Mouse (Mus musculus): ENCODE measurements around the gene Hist1h2ae. TPM values are rescaled to one million over a fixed set of nuclear protein-coding genes. Genes with fewer than 3 reads are reported as not detected.
A peak's percentile ranks its signal among the peaks of the same experiment; 100 is the strongest.
"Not testable (repeated sequence)": the region's sequence is repeated elsewhere in the genome, so short reads cannot be mapped to it uniquely, and the experiment has no call there.

Gene Hist1h2ae
- polyA plus RNA-seq, 2 experiments from 2014 or later: 26.7 to 59.1 TPM

DNA sequence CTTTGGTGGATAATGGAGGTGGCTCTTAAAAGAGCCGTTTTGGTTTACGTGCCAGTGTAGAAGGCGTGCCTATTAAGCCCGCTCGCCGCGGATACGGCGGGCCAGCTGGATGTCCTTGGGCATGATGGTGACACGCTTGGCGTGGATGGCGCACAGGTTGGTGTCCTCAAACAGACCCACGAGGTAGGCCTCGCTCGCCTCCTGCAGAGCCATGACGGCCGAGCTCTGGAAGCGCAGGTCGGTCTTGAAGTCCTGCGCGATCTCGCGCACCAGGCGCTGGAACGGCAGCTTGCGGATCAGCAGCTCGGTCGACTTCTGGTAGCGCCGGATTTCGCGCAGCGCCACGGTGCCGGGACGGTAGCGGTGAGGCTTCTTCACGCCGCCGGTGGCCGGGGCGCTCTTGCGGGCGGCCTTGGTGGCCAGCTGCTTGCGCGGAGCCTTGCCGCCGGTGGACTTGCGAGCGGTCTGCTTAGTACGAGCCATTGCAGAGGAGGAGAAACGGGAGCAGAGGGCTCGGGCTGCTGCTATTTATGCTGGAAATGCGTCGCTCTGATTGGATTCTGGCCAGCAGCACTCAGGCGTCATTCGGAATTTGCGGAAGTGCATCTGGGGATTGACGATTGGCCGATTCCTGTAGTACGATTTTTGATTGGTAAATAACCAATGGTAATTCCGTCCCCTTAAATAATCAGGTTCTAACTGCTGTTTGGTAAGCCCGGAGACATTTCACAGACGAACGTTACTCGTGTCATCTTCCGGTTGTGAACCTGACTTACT is 8.9 kb downstream of the Hist1h2ae start, which contains the start of gene Hist1h3e:
Hist1h3e (minus strand) TSS at position 487 of the 777 bp plus-strand sequence.
- ATAC-seq: peak; percentile 97

GRCm38 (mm10) chr13:23561531-23561882 is 9.5 kb downstream of the Hist1h2ae start:
- not testable (repeated sequence) for ATAC-seq

GRCm38 (mm10) chr13:23560699-23561098 is 10.3 kb downstream of the Hist1h2ae start:
- ATAC-seq: not testable (repeated sequence)

DNA sequence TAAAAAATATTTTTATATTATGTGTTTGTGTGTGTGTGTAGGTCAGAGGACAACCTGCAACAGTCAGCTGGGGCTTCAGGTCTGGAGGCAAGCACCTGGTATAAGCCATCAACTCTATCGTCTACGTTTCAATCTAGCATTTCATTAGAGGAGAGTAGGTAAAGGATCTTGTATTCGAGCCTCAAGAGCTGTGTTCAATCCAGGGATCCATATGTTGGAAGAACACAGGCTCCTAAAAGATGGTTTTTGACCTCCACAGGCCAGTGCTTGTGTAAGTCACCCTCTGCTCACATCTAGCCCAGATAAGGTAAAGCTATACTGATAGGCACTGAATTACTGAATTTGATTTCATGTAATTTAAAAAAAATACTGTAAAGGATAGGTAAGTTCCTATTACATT is 14.1 kb downstream of the Hist1h2ae start:
- ATAC-seq: no peak

- peak; percentile 66 for ATAC-seq
Observed at GRCm38 (mm10) chr13:23555839-23556416, 15.1 kb downstream of the Hist1h2ae start.

DNA sequence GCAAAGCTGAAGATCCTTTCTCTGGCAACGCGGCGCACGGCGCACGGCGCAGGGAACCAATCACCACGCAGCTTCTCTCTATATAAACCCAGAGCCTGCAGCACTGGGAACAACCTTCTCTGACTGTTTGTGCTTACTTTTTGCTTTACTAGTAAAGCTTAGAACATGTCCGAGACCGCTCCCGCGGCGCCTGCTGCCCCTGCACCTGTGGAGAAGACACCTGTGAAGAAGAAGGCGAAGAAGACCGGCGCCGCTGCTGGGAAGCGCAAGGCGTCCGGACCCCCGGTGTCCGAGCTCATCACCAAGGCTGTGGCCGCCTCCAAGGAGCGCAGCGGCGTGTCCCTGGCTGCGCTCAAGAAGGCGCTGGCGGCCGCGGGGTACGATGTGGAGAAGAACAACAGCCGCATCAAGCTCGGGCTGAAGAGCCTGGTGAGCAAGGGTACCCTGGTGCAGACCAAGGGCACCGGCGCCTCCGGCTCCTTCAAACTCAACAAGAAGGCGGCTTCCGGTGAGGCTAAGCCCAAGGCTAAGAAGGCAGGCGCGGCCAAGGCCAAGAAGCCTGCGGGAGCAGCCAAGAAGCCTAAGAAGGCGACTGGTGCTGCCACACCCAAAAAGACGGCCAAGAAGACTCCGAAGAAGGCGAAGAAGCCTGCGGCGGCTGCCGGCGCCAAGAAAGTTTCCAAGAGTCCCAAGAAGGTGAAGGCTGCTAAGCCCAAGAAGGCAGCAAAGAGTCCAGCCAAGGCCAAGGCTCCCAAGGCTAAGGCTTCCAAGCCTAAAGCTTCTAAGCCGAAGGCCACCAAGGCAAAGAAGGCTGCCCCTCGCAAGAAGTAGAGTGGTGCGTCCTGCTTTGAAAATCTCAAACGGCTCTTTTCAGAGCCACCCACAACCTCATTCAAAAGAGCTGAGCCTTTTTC is 15.8 kb downstream of the Hist1h2ae start:
- ATAC-seq: peak; percentile 62

DNA sequence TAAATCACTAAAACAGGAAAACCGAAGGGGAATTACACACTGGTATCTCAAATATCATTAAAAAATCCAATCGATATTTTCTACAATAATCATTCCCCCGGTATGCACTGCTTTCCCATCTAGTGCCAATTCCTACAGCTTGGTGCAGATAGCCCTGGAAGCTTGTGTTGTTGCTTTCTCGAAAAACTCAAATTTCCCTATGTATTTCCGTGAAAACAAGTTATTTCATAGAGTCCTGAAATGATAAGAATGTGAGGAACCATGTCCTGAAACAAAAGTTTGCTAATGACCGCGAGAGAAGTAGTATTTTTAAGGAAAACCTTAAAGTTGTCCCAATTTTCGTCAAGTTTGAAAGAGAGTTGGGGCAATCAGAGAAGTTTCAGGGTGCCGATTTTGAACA is 16.6 kb downstream of the Hist1h2ae start:
- ATAC-seq: no peak

DNA sequence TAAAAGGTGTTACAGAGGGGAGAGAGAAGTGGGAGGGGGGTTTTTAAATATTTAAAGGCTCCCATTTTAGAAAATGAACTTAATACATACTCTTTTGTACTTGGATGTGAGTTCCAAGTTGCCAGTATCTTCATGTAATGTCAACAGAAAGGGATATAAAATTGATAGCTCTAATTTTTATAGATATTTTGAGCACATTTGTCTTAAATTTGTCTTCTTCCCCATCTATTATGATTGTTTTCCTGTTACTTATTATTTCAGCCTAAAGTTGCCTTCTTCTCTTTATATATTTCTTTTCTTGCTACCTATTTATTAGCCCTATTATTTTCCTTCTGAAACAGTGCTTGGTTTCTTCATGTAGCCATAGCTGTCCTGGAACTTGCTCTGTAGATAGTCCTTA is 18.1 kb downstream of the Hist1h2ae start, which contains the start of gene Hist1h1d:
Hist1h1d (plus strand) TSS at position 301 of the 400 bp plus-strand sequence.
- ATAC-seq: no peak

GRCm38 (mm10) chr13:23551931-23552914 is 18.8 kb downstream of the Hist1h2ae start:
- no peak for ATAC-seq

DNA sequence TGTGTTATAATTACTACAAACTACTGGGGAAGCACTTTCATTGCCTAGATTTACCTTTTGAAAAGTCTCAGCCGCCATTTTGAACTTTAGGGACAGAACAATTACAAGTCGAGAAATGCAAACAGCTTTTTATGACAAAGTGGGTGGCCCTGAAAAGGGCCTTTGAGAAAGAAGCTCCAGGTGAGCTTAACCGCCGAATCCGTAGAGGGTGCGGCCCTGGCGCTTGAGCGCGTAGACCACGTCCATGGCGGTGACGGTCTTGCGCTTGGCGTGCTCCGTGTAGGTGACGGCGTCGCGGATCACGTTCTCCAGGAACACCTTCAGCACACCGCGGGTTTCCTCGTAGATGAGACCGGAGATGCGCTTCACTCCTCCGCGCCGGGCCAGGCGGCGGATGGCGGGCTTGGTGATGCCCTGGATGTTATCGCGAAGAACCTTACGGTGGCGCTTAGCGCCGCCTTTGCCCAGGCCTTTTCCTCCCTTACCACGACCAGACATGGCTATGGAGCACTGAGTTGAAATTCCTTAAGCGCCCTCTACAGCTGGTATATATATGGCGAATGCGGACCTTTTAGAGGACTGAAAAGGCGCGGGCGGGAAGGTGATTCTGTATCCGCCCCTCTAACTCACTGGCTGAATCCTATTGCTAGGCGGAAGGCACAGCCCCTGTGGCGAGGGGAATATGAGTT is 19.7 kb downstream of the Hist1h2ae start, which contains the start of gene Hist1h4f:
Hist1h4f (minus strand) TSS at position 503 of the 689 bp plus-strand sequence.
- ATAC-seq: peak; percentile 66

DNA sequence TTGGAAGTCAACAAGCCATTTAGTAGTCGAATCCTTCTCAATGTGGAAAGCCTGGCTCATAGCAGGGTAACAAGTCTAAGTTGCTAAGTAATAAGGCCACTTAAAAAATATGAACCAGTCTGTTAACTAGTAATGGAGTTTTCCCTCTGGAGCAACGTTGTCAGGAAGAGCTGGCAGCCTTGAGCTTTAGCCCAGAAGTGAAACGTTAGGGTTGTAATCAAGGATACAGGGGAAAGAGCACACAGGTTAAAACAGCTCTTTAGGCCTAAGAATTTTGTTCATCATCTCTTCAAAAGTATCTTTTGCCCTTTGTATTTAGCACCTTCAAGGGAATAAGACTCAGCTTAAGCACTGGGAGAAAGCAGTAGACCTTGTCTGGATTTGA is 20.3 kb downstream of the Hist1h2ae start:
- no peak for ATAC-seq

DNA sequence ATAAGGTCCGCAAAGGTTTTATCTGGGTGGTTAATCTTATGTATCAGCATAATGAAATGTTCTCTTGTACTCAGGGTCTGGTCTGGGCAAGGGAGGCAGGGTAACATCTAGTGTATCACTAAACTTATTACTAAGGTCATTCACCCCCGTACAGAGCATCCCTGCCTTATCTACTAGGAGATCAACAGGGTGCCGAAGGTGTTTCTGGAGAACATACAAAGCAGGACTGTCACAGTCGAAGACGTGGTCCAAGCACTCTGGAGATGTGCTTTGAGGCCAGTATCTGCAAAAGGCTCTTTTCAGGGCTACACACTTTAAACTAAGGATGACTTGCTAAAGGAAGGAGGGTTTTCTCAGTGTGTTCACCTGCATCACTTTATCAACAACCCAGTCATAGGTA is 24.3 kb downstream of the Hist1h2ae start:
- ATAC-seq: no peak

GRCm38 (mm10) chr13:23544787-23545120 is 26.3 kb downstream of the Hist1h2ae start:
- peak; percentile 4 for ATAC-seq

DNA sequence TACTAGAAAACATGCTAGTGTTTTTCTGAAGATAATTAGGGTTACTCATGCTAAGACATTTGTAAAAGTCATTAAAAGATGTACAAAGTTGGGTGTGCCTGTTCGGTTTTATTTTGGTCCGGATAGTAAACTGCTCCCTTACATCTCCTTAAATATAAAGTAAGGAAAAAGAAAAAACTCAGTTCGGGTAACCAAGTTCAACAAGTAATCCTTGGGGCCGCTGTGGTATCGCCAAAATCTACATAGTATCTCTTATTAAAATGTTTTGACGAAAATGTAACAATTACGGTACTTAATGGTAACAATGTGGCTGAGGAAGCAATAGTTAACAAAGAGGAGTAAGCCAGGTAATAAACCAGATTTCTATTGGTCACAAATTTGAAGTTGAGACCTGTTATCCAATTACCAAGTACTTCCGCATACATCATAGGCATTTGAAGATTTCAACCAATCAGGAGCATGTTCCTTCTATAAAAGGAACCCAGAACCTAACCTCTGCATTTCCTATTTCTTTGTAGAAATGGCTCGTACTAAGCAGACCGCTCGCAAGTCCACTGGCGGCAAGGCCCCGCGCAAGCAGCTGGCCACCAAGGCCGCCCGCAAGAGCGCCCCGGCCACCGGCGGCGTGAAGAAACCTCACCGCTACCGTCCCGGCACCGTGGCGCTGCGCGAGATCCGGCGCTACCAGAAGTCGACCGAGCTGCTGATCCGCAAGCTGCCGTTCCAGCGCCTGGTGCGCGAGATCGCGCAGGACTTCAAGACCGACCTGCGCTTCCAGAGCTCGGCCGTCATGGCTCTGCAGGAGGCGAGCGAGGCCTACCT is 26.8 kb downstream of the Hist1h2ae start, which contains the start of gene Hist1h3f:
Hist1h3f (plus strand) TSS at position 88 of the 822 bp plus-strand sequence.
- ATAC-seq: peak; percentile 79

- peak; percentile 91 for ATAC-seq
Observed at GRCm38 (mm10) chr13:23542999-23543607, 27.9 kb downstream of the Hist1h2ae start, which contains the start of gene Hist1h2bh. Hist1h2bh (minus strand) TSS chr13:23543392.

DNA sequence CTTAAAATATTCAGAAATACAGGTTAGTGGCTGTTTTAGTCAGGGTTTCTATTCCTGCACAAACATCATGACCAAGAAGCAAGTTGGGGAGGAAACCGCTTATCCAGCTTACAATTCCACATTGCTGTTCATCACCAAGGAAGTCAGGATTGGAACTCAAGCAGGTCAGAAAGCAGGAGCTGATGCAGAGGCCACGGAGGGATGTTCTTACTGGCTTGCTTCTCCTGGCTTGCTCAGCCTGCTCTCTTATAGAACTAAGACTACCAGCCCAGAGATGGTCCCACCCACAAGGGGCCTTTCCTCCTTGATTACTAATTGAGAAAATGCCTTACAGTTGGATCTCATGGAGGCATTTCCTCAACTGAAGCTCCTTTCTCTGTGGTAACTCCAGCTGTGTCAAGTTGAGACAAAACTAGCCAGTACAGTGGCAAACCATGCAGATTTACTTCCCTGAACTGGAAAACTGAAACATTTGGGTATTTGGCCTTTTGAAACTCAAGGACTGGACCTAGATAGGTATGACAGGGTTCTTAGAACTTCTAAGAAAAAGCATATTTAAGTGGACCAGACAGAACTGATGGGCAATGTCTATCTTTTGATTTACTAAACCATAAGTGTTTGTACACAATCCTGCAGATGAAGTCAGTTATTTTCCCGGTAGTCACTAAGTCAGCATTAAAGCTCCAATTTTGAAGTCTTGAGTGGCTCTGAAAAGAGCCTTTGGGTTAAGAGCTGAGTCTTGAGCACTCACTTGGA is 28.6 kb downstream of the Hist1h2ae start:
- ATAC-seq: not testable (repeated sequence)

DNA sequence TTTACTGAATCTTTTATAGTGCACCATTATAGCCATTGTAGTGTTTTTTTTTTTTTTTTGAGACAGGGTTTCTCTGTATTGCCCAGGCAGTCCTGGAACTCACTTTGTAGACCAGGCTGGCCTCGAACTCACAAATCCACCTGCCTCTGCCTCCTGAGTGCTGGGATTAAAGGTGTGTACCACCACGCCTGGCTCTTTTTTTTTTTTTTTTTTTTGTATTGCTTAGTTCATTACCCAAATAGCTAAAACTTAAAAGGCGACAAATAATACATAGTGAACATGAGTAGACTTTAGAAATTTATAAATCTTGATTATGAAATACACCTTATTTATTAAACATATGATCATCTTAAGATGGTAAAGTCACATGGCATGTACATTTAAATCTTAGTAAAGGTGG is 29.5 kb downstream of the Hist1h2ae start:
- ATAC-seq: no peak

DNA sequence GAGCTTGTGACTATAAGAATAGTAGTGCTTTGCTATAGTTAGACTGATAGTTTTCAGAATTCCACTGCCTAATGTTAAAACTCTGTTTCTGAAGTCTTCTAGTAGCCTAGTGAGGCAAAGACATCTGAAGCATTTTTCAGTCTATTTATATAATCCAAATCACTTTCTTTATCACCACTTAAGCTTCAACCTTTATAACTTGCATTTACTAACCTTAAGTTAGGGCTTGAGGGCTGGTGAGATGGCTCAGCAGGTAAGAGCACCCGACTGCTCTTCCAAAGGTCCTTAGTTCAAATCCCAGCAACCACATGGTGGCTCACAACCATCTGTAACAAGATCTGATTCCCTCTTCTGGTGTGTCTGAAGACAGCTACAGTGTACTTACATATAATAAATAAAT is 31.2 kb downstream of the Hist1h2ae start:
- not testable (repeated sequence) for ATAC-seq

DNA sequence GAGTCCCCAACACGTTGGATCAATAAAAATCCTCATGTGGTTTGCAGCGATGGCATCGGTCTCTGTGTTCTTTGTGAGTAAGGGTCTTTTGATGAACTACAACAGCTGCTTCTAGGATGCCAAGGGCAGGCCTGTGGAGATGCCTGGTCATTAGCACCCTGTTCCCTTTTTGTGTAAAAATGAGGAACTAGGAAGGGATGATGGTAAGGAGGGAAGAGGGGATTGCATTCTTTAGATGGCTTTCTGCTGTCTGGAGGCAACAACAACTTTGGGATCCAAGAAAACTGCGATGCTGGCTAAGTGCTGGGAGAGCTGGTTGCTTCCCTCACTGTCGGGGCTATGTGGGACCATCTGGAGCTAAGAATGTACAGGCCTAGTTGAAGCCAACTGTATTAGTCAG is 32.8 kb downstream of the Hist1h2ae start:
- no peak for ATAC-seq
